In genomic region chr5:5284531-5284930, GRCm38 (mm10) we compare ENCODE assay signal across 27 mouse cellular contexts.
DNase-seq lines count a peak whose midpoint lies in the region; ATAC-seq and TF ChIP-seq lines count a peak whose summit lies in the region.
"Had no signal": no experiment of that assay in that cellular context is flagged by ENCODE, and none has a peak within 500 bp of the region (broad histone marks: within the 10 kb centered on the region; RNA-seq: fewer than 3 reads in every experiment).

No protein-coding gene starts in this region.

- H3K4me3 ChIP-seq in left cerebral cortex, adult 2 months: no peak overlapping the region
- H3K4me3 ChIP-seq: embryonic facial prominence, embryonic 13.5 days; embryonic facial prominence, embryonic 15.5 days; erythroblast, embryonic 14.5 days; forebrain, embryonic 10.5 days; forebrain, embryonic 12.5 days had no signal

- intact Hi-C loops in left cerebral cortex, postnatal 36 days (cut with DNase I): no loop called here
- intact Hi-C loops in left cerebral cortex, adult 2 months (cut with DNase I): loop anchor here (5.0 kb wide), 1 partner anchor 198 kb away; no protein-coding TSS in a partner anchor

- ATAC-seq in frontal cortex, adult (ENCODE audit: low TSS enrichment): peak; percentile 84
- ATAC-seq: activated CD4-positive, CD25-positive, alpha-beta regulatory T cell, adult 4 months; CD4-positive, CD25-positive, alpha-beta regulatory T cell, adult 4 months; forebrain, embryonic 14.5 days; forebrain, embryonic 16.5 days; Patski had no signal

- no peak for DNase-seq in frontal cortex, postnatal 25 days (ENCODE audit: low spot score in 2 of 2)
- DNase-seq in left cerebral cortex, postnatal 36 days (ENCODE audit: low spot score in 2 of 2): peak; percentile 22
- DNase-seq in left cerebral cortex, adult 2 months (ENCODE audit: extremely low spot score in 1 of 2, low spot score in 2 of 2): no peak
- DNase-seq in right cerebral cortex, adult 2 months (ENCODE audit: low spot score in 2 of 2): peak; percentile 40
- DNase-seq in right cerebral cortex, postnatal 14 days: no peak
- DNase-seq: adrenal gland, adult 8-10 months; adrenal gland, postnatal 14 days; adrenal gland, postnatal 36 days; B cell, adult 2 months; cerebellum, adult 11 months; cerebellum, adult 18-20 months; cerebellum, adult 8-10 months; cerebellum, adult 9-11 months; cerebellum, postnatal 14 days; cerebellum, postnatal 36 days; embryo, embryonic 11 days had no signal

- no peak overlapping the region for H3K27ac ChIP-seq in left cerebral cortex, adult 2 months
- H3K27ac ChIP-seq: embryonic facial prominence, embryonic 13.5 days; embryonic facial prominence, embryonic 15.5 days; forebrain, embryonic 10.5 days; forebrain, embryonic 12.5 days had no signal

- no peak for TF ChIP-seq CTCF in left cerebral cortex, adult 2 months (IDR thresholded peaks at IDR 0.05)

Comparison
In these comparisons a context has a peak if more than half of its experiments do, and no peak if none do; other contexts are left out.
1. DNase-seq: peak in left cerebral cortex, postnatal 36 days (2 of 2) and right cerebral cortex, adult 2 months (2 of 2); none in frontal cortex, postnatal 25 days (0 of 2), left cerebral cortex, adult 2 months (0 of 2) and right cerebral cortex, postnatal 14 days (single experiment).